Mouse (Mus musculus) lung, adult 2 months (tissue): ENCODE measurements around the gene Igsf21. TPM values are rescaled to one million over a fixed set of nuclear protein-coding genes. Genes with fewer than 3 reads are reported as not detected.

Experiments used
- DNase-seq: peaks from one replicate; pipeline ENCODE4 v3.0.0; 2022
- H3K4me1 ChIP-seq: fragments of 200-500 bp; 2 replicates; pipeline ENCODE4 v1.6.1; 2011; ENCODE audit warnings: low read length; ENCODE audit not compliant: control insufficient read depth, insufficient read depth
- H3K4me3 ChIP-seq: fragments of 200-500 bp; replicated peaks from 2 replicates; pipeline ENCODE3; 2011; ENCODE audit warnings: low read depth, mild to moderate bottlenecking, control low read depth, low read length; ENCODE audit errors: extremely low read depth
- CTCF ChIP-seq: fragments of 200-500 bp; IDR thresholded peaks from 2 replicates; pipeline ENCODE4 v1.5.1; 2011; ENCODE audit warnings: mild to moderate bottlenecking, low read length, control low read depth; ENCODE audit not compliant: insufficient read depth
- POLR2A ChIP-seq: fragments of 200-500 bp; IDR thresholded peaks from 2 replicates; pipeline ENCODE4 v1.6.1; 2011; ENCODE audit warnings: low read depth, mild to moderate bottlenecking, control low read depth, low read length, borderline replicate concordance; ENCODE audit errors: extremely low read depth
- WGBS: fragments of 180-500 bp; shearing (Covaris S2); methylation state at CpG from one replicate; pipeline ENCODE4 v1.1.7; 2018; 5-methylcytosine and 5-hydroxymethylcytosine counted together
- polyA plus RNA-seq: library from polyadenylated mRNA; depleted of rRNA; stranded (reverse); fragments of >200 nt; gene quantifications from 2 replicates; pipeline ENCODE4 v1.2.3, GENCODE M21; 2012; rRNA removed

The Igsf21 gene
- 0.17 and 0.26 TPM in 2 replicates for polyA plus RNA-seq

DNA sequence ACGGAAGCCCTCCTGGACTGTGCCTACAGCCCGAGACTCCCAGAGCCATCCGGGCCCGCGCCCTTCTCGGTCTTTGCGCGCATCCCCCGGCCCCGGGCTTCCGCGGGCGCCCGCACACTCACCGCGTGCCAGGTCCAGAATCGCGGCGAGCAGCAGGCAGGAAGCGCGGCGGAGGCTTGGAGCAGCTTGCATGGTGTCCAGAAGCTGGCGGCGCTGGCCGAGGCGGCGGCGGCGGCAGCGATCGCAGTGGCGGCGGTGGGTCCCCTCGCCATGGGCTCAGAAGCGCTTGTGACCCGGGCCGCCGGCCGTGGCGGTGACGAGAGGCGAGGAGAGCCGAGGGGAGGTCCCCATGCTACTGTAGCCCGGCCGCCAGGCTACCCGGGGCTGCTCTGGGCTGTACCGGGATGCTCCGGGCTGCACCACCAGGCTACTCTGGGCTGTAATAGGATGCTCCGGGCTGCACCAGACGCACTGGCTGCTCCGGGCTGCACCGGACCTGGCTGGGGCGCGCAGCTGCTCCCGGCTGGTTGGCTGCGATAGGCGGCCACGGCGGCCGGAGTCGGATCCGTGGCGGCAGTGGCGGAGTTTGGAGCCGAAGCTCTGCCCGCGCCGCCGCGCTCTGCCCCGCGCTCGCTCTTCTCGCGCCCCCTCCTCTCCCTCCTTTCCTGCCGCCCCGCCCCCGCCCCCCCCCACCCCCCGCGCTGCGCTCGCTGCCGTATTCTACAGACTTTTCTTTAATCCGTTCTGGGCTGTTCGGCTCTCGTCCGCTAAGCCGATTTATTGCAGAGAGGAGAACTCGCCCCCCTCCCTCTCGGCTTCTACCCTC lies at the start of gene Igsf21:
Gene Igsf21, minus strand, starts transcription at position 605 of the 826 bp plus-strand sequence.
- Histone ChIP-seq H3K4me1 (no peaks in the 10 kb centered on the region), H3K4me3 (no peak within 1 kb of the TSS)
- no peak for DNase-seq
- TF ChIP-seq POLR2A (no peak), CTCF (no peak)
- WGBS = 2% methylated on average over 86 of the region's 90 CpGs

DNA sequence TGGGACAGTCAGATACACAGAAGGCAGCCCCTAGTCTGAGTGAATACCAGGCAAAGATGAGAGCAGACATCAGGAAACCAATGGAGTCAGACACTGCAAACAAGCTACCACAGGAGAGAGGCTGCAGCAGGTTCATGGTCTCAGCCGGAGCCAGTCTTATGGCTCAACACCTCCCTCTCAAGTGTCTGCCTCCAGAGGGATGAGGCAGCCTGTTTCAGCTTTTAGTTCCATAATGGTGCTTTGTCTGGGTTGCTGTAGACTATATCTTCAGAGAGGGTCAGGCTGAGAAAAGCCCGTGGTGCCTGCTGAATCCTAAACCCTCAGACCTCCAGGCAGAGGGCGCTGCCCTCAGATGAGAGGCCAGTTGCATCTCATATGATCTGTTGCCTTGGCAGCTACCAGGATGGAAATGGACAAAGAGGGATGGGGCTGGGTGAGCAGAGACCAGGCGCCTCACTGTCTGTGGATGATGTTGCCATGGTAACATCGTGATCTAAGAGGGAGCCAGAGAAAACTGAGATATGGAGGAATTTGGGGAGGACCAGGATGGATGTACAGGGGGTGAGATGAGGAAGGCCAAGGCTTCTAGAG lies 39.2 kb upstream of the Igsf21 start:
- H3K4me3 ChIP-seq = no peak overlapping the region
- no peak for TF ChIP-seq CTCF
- TF ChIP-seq POLR2A = no peak
- DNase-seq = no peak
- WGBS = 70% methylated on average over 5 of the region's 5 CpGs
- H3K4me1 ChIP-seq = no peaks in the 10 kb centered on the region

DNA sequence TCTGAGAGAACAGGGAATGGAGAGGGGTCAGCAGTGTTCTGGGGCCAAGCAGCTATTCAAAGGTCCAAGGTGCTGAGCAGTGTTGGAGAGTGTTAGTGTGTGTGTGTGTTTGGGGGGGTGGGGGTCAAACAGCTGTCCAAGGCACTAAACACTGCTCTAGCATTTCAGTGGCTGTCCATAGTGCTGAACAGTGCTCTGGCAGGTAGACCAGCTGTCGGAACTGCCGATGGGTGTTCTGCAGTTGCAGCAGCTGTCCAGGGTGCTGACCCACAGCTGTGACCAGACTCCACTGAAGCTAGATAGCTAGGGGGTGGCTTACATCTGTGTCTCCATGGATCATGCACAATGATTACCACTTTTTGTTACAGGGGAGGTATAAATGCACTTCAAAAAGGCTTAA lies 36.8 kb upstream of the Igsf21 start:
- no peak for TF ChIP-seq CTCF
- no peak for TF ChIP-seq POLR2A
- 5% methylated on average over 2 of the region's 2 CpGs for WGBS
- Histone ChIP-seq H3K4me3 (no peak overlapping the region), H3K4me1 (no peaks in the 10 kb centered on the region)
- peak; percentile 16 for DNase-seq

DNA sequence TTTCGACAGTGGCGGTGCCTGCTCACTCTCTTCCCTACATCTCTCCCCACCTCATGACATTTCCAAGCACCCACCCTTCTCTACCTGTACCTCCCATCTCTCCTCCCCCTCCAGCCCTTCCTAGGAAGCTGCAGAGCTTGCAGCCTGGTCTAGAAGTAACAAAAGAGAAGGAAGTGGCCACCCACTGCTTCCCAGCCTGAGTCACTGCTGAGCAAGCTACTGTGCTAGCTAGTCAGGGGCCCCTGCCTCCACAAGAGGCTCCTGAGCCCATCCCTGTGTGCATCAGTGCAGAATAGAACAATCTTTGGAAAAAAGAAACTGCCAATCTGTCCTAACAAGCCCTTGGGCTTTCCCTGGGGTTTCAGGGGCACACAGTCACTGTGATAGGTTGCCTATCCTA lies 31.7 kb upstream of the Igsf21 start:
- TF ChIP-seq POLR2A = no peak
- no peak for TF ChIP-seq CTCF
- DNase-seq = no peak
- Histone ChIP-seq H3K4me1 (no peaks in the 10 kb centered on the region), H3K4me3 (no peak overlapping the region)
- 98% methylated on average over 2 of the region's 2 CpGs for WGBS

DNA sequence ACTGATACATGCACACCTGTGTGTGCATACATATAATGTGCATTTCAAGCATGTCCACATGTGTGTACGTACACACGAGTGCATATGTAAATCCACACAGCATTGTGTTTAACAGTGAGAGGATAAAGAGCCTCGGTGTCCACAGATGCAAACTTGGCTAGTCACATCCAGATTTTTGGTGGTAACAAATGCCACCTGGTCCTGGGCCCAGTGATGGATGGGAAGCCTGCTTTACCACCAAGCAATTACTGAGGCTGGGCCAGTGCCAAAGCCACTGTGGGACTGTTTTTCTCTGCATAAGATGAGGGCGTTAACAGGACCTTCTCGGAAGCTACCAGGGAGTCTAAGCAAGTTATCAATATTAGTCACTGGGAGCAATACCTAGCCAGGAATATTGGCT lies 25.3 kb upstream of the Igsf21 start:
- TF ChIP-seq POLR2A = no peak
- TF ChIP-seq CTCF = no peak
- whole genome bisulfite sequencing = 89% methylated on average over 5 of the region's 5 CpGs
- Histone ChIP-seq H3K4me3 (no peak overlapping the region), H3K4me1 (no peaks in the 10 kb centered on the region)
- no peak for DNase-seq

DNA sequence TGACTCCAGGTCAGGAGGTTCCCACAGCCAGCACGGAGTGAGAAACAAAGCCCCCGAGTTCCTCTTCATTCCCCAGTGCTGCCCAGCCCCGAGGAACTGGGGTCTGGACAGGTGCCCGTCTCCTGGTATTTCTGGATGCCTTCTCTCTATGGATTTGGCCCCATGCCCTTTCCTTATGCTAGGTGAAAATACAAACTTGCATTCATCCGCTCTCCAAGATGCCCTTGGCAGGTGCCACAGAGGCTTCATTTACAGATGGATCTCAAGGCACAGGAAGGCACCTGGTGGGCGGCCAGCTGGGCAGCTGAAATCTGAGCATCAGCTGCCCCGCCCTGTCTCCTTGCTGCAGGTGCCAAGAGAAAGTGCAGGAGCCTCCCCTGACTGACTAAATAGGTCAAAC lies 23.9 kb upstream of the Igsf21 start:
- 63% methylated on average over 7 of the region's 7 CpGs for WGBS
- TF ChIP-seq CTCF (no peak), POLR2A (no peak)
- no peak for DNase-seq
- Histone ChIP-seq H3K4me3 (no peak overlapping the region), H3K4me1 (no peaks in the 10 kb centered on the region)

- Histone ChIP-seq H3K4me3 (no peak overlapping the region), H3K4me1 (no peaks in the 10 kb centered on the region)
- no peak for TF ChIP-seq POLR2A
- no peak for TF ChIP-seq CTCF
- WGBS = 80% methylated on average over 15 of the region's 15 CpGs
- no peak for DNase-seq
Measured at GRCm38 (mm10) chr4:140269184-140269840, 22.7 kb upstream of the Igsf21 start.

DNA sequence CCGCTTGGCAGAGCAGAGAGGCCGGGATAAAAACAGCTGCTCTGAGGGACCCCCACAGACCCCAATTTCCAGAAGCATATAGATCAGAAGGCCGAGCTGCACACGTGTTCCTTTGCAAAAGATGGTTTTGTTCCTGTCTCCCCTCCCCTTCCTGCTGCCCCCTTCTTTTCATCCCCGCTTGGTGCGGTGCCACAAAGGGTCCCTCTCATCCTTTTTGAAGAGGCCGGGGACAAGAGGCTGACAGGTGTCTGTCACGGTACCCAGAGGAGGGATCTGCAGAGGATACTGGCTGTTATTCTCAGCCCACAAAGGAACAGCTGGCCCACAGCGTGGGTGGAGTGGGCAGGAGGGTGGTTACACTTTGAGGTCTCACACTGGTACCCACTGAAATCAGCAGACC lies 21.3 kb upstream of the Igsf21 start:
- no peak for DNase-seq
- WGBS = 64% methylated on average over 9 of the region's 9 CpGs
- no peaks in the 10 kb centered on the region for H3K4me1 ChIP-seq
- TF ChIP-seq POLR2A = no peak
- no peak for TF ChIP-seq CTCF
- no peak overlapping the region for H3K4me3 ChIP-seq

GRCm38 (mm10) chr4:140267086-140267485 lies 20.5 kb upstream of the Igsf21 start:
- Histone ChIP-seq H3K4me3 (no peak overlapping the region), H3K4me1 (no peaks in the 10 kb centered on the region)
- WGBS = 48% methylated on average over 5 of the region's 5 CpGs
- no peak for TF ChIP-seq CTCF
- no peak for TF ChIP-seq POLR2A
- no peak for DNase-seq
